Mouse (Mus musculus): ENCODE measurements around the gene Klrg1.

DNA sequence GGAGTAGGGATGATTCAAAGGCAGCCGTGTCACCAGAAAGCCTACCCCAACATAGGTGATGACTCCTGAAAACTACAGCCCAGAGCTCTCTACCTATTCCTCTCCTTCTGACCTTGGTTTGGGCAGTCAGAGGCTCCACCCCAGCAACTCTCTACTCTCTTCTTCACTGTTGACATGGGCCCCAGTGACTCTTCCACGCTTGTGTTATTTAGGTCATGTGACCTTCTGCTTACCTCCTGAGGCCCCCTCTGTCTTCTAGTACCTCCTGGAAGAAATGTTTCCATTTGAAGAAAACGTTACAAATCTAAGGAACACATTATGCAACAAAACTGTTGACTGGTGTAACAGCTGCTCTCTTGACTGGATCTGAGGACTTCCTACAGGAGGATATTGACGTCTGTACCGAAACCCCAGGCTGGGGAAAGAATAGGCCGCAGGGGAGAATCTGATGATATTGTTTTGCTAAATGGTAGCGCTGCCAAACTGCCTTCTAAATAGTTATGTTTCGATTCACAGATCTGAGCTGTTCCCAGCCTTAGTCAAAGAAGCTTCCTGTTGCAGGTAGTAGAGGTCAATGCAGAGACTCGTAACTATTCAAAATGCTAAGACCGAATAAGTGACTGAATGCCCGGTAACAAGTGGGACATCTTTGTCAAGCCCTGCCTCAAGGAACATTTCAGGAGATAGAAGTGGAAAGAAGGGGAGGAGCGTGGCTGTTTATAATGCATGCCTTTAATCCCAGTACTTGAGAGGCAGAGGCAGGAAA, 22.3 kb upstream of the Klrg1 start:
- TF ChIP-seq CTCF (IDR thresholded peaks at IDR 0.05) (no peak), EP300 (IDR thresholded peaks at IDR 0.05) (no peak)

Data from lung, postnatal 0 days (tissue).